Mouse (Mus musculus) heart, postnatal 14 days (tissue): ENCODE results near the gene Ccdc33. TPM values are rescaled to one million over a fixed set of nuclear protein-coding genes. Genes with fewer than 3 reads are reported as not detected.
A peak's percentile ranks its signal among the peaks of the same experiment; 100 is the strongest.

Experiments
- DNase-seq, 2 experiments: peaks; one replicate each; pipeline ENCODE4 v3.0.0; 2021 to 2022
- intact Hi-C: fragments of 180-260 bp; cut with DNase I; formaldehyde crosslinking; loops from one replicate; pipeline ENCODE4 v1.15.1; 2025
- long read RNA-seq, 2 experiments: library from polyadenylated mRNA; stranded (forward); transcript quantifications; one replicate each; pipeline ENCODE4 v2.0.0; 2021
- total RNA-seq, 2 experiments: library from RNA; stranded (reverse); gene quantifications; 2 replicates each; pipeline ENCODE4 v1.2.3; 2021

The Ccdc33 gene
- under 1 TPM in 1 of 2 experiments, not detected in 1; 0.53 TPM for total RNA-seq
- long read RNA-seq, experiment 1: 0 reads
- long read RNA-seq, experiment 2: 0 reads

DNA sequence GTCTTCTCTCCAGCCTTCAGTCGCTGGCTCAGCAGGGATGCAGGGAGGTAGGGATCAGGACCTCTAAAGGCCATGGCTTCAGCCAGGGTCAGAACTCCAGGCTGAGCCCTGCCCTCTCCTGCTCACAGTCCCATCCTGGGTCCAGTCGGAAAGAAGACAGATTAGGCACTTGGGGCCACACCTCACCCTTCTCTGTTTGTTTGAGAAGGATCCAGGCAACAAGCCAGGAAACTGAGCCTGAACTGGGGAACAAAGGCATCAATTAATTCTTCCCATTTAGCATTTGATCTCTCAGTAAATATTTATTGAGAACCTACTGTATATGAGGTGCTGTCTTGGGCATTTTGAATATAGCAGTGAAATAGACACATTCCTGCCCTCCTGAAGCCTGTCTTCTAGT lies at the start of gene Ccdc33:
Ccdc33 (minus strand) TSS at position 153 of the 400 bp plus-strand sequence.
- intact Hi-C loops: no loop called here
- DNase-seq: no peak

- DNase-seq: no peak
- intact Hi-C loops: no loop called here
These were observed 47.2 kb upstream of the Ccdc33 start for GRCm38 (mm10) chr9:58165779-58166178.

GRCm38 (mm10) chr9:58163146-58163545 lies 44.5 kb upstream of the Ccdc33 start:
- intact Hi-C loops: no loop called here
- no peak for DNase-seq

- intact Hi-C loops: no loop called here
- no peak for DNase-seq
These were observed 43.5 kb upstream of the Ccdc33 start for GRCm38 (mm10) chr9:58162173-58162572.

DNA sequence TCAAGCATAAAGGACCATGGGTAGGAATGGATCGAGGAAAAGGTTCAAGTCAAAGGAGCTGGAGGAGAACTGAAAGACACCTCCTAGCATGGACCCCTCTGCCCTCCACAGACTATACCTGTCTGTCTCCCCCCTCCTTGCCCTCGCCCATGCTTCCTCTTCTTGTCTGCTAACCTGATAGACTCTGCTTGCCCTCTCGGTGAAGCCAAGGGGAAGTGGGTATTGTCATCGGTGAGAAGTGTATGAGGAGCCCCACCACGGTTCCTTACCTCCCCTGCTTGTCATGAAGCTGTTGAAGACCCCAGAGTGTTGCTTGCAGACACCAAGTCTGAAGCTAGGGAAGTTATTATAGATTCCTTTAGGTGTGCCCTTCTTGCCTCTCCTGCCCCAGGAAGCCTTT lies 41.7 kb upstream of the Ccdc33 start:
- intact Hi-C loops: no loop called here
- no peak for DNase-seq

GRCm38 (mm10) chr9:58159855-58160254 lies 41.2 kb upstream of the Ccdc33 start:
- DNase-seq: peak; percentile 53 to 66
- intact Hi-C loops: no loop called here

GRCm38 (mm10) chr9:58158541-58159311 lies 40.1 kb upstream of the Ccdc33 start:
- intact Hi-C loops: no loop called here
- DNase-seq: peak; percentile 58 to 65

- intact Hi-C loops: no loop called here
- peak in 1 of 2 experiments; percentile 12 for DNase-seq
These were observed 39.2 kb upstream of the Ccdc33 start for GRCm38 (mm10) chr9:58157838-58158237.

GRCm38 (mm10) chr9:58156819-58157560 lies 38.4 kb upstream of the Ccdc33 start:
- intact Hi-C loops: no loop called here
- no peak for DNase-seq

DNA sequence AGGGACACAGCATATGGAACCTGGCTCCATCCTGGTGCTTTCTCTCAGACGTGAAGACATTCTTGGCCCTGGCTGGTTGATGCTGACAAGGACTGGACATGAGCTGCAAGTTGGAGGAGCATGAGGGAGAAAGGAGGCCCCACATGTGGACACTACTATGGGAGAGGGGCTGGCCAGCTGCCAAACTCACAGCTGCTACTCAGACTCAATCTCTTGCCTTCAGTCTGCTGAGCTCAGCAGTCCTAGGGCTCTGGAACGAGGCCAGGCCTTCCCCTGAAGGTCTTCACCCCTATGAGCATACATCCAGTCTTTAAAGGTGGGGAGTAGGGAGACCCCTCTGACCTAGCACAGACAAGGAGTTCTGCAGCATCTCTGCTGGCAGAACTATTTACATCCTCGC lies 36.7 kb upstream of the Ccdc33 start:
- DNase-seq: peak; percentile 66 to 78
- intact Hi-C loops: no loop called here

DNA sequence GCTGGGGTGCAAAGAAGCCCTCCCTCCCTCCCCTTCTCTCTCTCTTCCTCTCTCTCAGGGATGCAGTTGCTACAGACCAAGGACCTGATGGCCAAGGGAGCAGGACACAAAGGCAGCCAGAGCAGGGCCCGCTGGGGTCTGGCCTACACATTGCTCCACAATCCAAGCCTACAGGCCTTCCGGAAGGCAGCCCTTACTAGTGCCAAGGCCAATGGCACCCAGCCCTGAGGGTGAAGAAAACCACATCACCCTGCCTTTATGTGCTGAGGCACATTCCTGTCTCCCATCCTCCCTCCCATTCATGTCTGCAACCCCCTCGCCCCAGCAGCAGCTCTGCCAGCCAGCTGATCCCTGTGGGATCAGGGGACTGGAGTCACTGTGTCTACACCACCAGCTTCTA lies 34.5 kb upstream of the Ccdc33 start:
- peak; percentile 30 to 31 for DNase-seq
- intact Hi-C loops: no loop called here

GRCm38 (mm10) chr9:58150733-58151361 lies 32.2 kb upstream of the Ccdc33 start:
- intact Hi-C loops: no loop called here
- DNase-seq: no peak

DNA sequence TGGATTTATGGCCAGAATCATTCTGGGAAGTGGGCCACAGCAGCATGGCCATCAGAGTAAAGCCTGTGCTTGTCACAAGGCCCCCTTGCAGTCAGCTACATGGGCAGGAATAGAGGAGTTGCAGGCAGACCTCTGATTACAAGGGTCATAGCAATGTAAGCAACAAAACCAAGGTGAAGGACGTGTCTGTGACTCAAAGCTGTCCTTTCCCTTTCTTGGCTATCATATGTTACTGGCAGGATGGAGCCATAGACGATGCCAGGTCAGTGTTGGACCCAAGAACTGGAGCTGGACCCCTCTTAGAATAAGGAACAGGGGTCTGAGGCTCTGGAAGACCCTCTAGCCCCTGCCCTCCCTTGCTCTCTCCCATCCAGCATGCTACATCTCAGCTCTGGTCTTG lies 30.2 kb upstream of the Ccdc33 start:
- no peak for DNase-seq
- intact Hi-C loops: no loop called here

DNA sequence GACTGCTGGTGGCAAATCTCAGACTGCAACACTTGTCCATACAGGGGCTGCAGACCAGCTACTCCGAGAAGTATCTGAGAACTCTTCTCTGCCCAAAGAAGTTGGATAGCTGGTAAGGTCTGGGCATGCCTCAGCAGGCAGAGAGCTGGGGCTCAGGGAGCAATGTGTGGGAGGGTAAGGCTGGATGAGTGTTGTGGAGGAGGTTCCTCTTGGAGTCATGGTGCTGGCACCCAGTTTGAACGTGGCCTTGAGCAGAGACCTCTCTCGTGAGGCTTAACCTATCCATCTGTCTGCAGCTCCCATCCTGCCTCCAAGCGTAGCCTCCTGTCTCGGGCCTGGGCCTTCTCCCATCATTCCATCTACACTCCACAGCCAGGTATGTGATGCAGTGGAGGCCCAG lies 26.8 kb upstream of the Ccdc33 start:
- intact Hi-C loops: no loop called here
- no peak for DNase-seq

DNA sequence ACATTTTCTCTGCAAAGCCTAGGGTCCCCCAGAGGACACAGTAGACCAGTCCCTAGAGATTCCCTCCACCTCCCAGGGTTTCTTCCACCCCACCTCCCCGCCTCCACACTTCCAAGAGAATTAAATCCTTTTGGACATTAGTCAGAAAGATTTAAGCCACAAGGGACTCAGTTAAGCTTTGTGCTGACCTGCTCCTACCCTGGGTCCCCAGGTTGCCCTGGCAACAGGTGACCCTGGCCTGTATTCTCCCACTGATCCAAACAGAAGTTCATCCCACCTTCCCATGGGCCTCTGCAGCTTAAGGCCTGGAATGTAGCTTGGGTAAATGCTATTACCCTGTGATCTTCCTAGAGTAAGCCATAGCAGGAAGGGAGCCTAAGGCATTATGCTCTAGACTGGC lies 26.0 kb upstream of the Ccdc33 start:
- no peak for DNase-seq
- intact Hi-C loops: no loop called here

GRCm38 (mm10) chr9:58143419-58143818 lies 24.8 kb upstream of the Ccdc33 start:
- intact Hi-C loops: no loop called here
- DNase-seq: peak; percentile 38 to 56

GRCm38 (mm10) chr9:58139947-58140346 lies 21.3 kb upstream of the Ccdc33 start:
- intact Hi-C loops: no loop called here
- peak; percentile 15 to 41 for DNase-seq

DNA sequence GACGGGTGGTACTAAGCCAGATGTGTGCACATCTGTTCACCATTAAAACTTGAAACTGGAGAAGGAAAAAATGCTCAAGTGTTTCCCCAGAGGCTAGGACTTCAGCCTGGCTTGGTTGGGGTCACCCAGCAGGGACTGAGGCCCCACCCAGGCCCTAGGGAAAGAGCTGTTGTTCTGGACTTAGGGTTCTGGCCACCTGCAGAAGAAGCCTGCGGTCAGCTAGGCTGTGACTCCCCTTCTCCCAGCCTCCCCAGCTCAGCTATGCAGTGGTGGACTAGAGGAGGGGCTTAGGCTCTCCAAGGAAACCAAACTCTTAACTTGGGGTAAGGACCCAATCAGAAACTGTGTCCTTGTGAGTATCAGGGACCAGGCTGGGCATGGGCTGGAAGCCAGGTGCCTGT lies 17.3 kb upstream of the Ccdc33 start:
- intact Hi-C loops: no loop called here
- DNase-seq: no peak

DNA sequence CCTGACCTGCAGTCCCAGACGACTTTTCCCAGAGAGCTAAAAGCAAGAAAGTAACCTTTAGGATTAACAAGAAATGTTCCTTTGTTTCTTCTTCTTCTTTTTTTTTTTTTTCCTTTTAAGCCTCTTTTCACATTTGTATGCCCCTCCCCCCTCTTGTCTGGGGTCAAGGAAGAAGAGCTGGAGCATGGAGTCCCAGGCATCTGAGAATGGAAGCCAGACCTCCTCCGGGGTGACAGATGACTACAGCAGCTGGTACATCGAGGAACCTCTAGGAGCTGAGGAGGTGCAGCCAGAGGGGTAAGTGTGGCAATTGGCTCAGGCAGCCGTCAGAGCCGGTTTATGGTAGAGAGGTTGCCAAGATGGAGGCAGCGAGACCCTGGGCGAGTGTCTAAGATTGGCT lies 16.3 kb upstream of the Ccdc33 start:
- no peak for DNase-seq
- intact Hi-C loops: no loop called here

- no peak for DNase-seq
- intact Hi-C loops: no loop called here
These were observed 15.6 kb upstream of the Ccdc33 start for GRCm38 (mm10) chr9:58133893-58134884.
